34 mouse cellular contexts compared by ENCODE assay signal in genomic region chr9:103118651-103119275, GRCm38 (mm10). TPM values are rescaled to one million over a fixed set of nuclear protein-coding genes. Genes with fewer than 3 reads are reported as not detected.
DNase-seq lines count a peak whose midpoint lies in the region; ATAC-seq and TF ChIP-seq lines count a peak whose summit lies in the region.
"Had no signal": no experiment of that assay in that cellular context is flagged by ENCODE, and none has a peak within 500 bp of the region (broad histone marks: within the 10 kb centered on the region; RNA-seq: fewer than 3 reads in every experiment).

No protein-coding gene starts in this region.

- peaks cover 7% of the 10 kb centered on the region; the same call in 1 of the 2 replicates for H3K36me3 ChIP-seq in midbrain, embryonic 10.5 days
- 0 out of 2 replicates have a peak, but pooled peaks cover 4% of the 10 kb centered on the region for H3K36me3 ChIP-seq in midbrain, postnatal 0 days (ENCODE audit: insufficient read depth, low read length)
- peaks cover 8% of the 10 kb centered on the region; the same call in 1 of the 2 replicates for H3K36me3 ChIP-seq in hindbrain, embryonic 12.5 days
- H3K36me3 ChIP-seq in hindbrain, embryonic 15.5 days = no peaks in the 10 kb centered on the region
- H3K36me3 ChIP-seq: embryonic facial prominence, embryonic 13.5 days; heart, embryonic 13.5 days; intestine, embryonic 15.5 days; limb, embryonic 15.5 days; liver, embryonic 13.5 days; neural tube, embryonic 12.5 days; stomach, embryonic 15.5 days had no signal

- 93% methylated on average over 5 of the region's 5 CpGs for WGBS in midbrain, embryonic 10.5 days
- 81% methylated on average over 5 of the region's 5 CpGs for WGBS in midbrain, postnatal 0 days
- whole genome bisulfite sequencing in hindbrain, embryonic 12.5 days = 87% methylated on average over 5 of the region's 5 CpGs
- 61% methylated on average over 5 of the region's 5 CpGs for WGBS in hindbrain, embryonic 15.5 days

- H3K9me3 ChIP-seq in midbrain, embryonic 10.5 days (replicated peaks) = no peaks in the 10 kb centered on the region
- H3K9me3 ChIP-seq in midbrain, postnatal 0 days (ENCODE audit: low read length) = no peaks in the 10 kb centered on the region
- no peaks in the 10 kb centered on the region for H3K9me3 ChIP-seq in hindbrain, embryonic 12.5 days (replicated peaks)
- H3K9me3 ChIP-seq in hindbrain, embryonic 15.5 days = no peaks in the 10 kb centered on the region
- H3K9me3 ChIP-seq: embryonic facial prominence, embryonic 13.5 days; forebrain, embryonic 10.5 days; heart, embryonic 13.5 days; intestine, embryonic 15.5 days; limb, embryonic 15.5 days; liver, embryonic 13.5 days; megakaryocyte, embryonic 14.5 days; midbrain, embryonic 15.5 days; neural tube, embryonic 12.5 days; stomach, embryonic 15.5 days had no signal

- TF ChIP-seq CTCF in midbrain, postnatal 0 days (IDR thresholded peaks at IDR 0.05) = no peak

- peaks cover 16% of the 10 kb centered on the region for H3K27me3 ChIP-seq in midbrain, embryonic 10.5 days (ENCODE audit: low read depth, poor library complexity, severe bottlenecking)
- no peaks in the 10 kb centered on the region for H3K27me3 ChIP-seq in midbrain, postnatal 0 days (ENCODE audit: insufficient read depth, low read length)
- no peaks in the 10 kb centered on the region; the same call in 1 of the 2 replicates for H3K27me3 ChIP-seq in hindbrain, embryonic 12.5 days
- H3K27me3 ChIP-seq in hindbrain, embryonic 15.5 days = no peaks in the 10 kb centered on the region
- H3K27me3 ChIP-seq: midbrain, embryonic 15.5 days; neural tube, embryonic 12.5 days had no signal

- ATAC-seq in frontal cortex, adult (ENCODE audit: low TSS enrichment) = 0 out of 2 replicates have a peak, but pooled peaks have one; percentile 4
- ATAC-seq in midbrain, postnatal 0 days (ENCODE audit: low FRiP score) = no peak
- ATAC-seq in hindbrain, embryonic 12.5 days (ENCODE audit: low FRiP score) = no peak
- ATAC-seq in hindbrain, embryonic 15.5 days (ENCODE audit: low FRiP score, low read depth) = no peak
- ATAC-seq: CD4-positive, CD25-positive, alpha-beta regulatory T cell, adult 4 months; forebrain, postnatal 0 days; intestine, embryonic 15.5 days; lung, postnatal 0 days had no signal

- peak overlapping the region; percentile 80 for H3K27ac ChIP-seq in midbrain, embryonic 10.5 days (replicated peaks)
- H3K27ac ChIP-seq in midbrain, postnatal 0 days (ENCODE audit: low read depth, low read length) = no peak overlapping the region
- H3K27ac ChIP-seq in hindbrain, embryonic 12.5 days = peak overlapping the region; percentile 80
- H3K27ac ChIP-seq in hindbrain, embryonic 15.5 days (replicated peaks) = peak overlapping the region; percentile 13; the same call in 1 of the 2 replicates
- H3K27ac ChIP-seq: embryonic facial prominence, embryonic 13.5 days; forebrain, embryonic 10.5 days; heart, embryonic 13.5 days; intestine, embryonic 15.5 days; layer of hippocampus, adult 2 months; left cerebral cortex, adult 2 months; limb, embryonic 15.5 days; liver, embryonic 13.5 days; midbrain, embryonic 15.5 days; neural tube, embryonic 12.5 days; stomach, embryonic 15.5 days had no signal

- no peak for DNase-seq in frontal cortex, postnatal 10 days (ENCODE audit: low spot score in 2 of 2)
- no peak for DNase-seq in midbrain, embryonic 10.5 days (ENCODE audit: low spot score)
- no peak for DNase-seq in midbrain, postnatal 0 days (ENCODE audit: low spot score)
- no peak for DNase-seq in MN1 (ENCODE audit: low spot score)
- DNase-seq: adrenal gland, adult 2 months; adrenal gland, postnatal 36 days; cerebellum, adult 8-10 months; embryo, embryonic 11 days; forebrain, postnatal 0 days; gastrocnemius, postnatal 14 days; heart, postnatal 10 days; kidney, adult 2 months; kidney, postnatal 36 days; liver, embryonic 13.5 days; lung, adult 18-20 months; lung, postnatal 4 days; retina, postnatal 1 day; right cerebral cortex, postnatal 14 days had no signal

- H3K9ac ChIP-seq in midbrain, postnatal 0 days (replicated peaks; ENCODE audit: low read length, poor library complexity, severe bottlenecking) = no peak overlapping the region
- H3K9ac ChIP-seq in hindbrain, embryonic 12.5 days = no peak overlapping the region
- H3K9ac ChIP-seq in hindbrain, embryonic 15.5 days = no peak overlapping the region
- H3K9ac ChIP-seq: embryonic facial prominence, embryonic 13.5 days; forebrain, postnatal 0 days; heart, embryonic 13.5 days; intestine, embryonic 15.5 days; limb, embryonic 15.5 days; liver, embryonic 13.5 days; midbrain, embryonic 15.5 days; neural tube, embryonic 12.5 days; stomach, embryonic 15.5 days had no signal

- H3K4me3 ChIP-seq in midbrain, embryonic 10.5 days = no peak overlapping the region
- H3K4me3 ChIP-seq in midbrain, postnatal 0 days (ENCODE audit: low read depth, low read length) = no peak overlapping the region
- no peak overlapping the region for H3K4me3 ChIP-seq in hindbrain, embryonic 12.5 days
- no peak overlapping the region for H3K4me3 ChIP-seq in hindbrain, embryonic 15.5 days
- H3K4me3 ChIP-seq: embryonic facial prominence, embryonic 13.5 days; forebrain, embryonic 10.5 days; heart, embryonic 13.5 days; intestine, embryonic 15.5 days; layer of hippocampus, adult 2 months; left cerebral cortex, adult 2 months; limb, embryonic 15.5 days; liver, embryonic 13.5 days; megakaryocyte, embryonic 14.5 days; midbrain, embryonic 15.5 days; neural tube, embryonic 12.5 days; stomach, embryonic 15.5 days had no signal

- H3K4me2 ChIP-seq in midbrain, postnatal 0 days (ENCODE audit: low read depth, low read length, poor library complexity, severe bottlenecking) = no peak overlapping the region
- no peak overlapping the region for H3K4me2 ChIP-seq in hindbrain, embryonic 12.5 days (replicated peaks)
- H3K4me2 ChIP-seq in hindbrain, embryonic 15.5 days = no peak overlapping the region
- H3K4me2 ChIP-seq: embryonic facial prominence, embryonic 13.5 days; heart, embryonic 13.5 days; intestine, embryonic 15.5 days; limb, embryonic 15.5 days; liver, embryonic 13.5 days; midbrain, embryonic 15.5 days; neural tube, embryonic 12.5 days; stomach, embryonic 15.5 days had no signal

- peaks cover 62% of the 10 kb centered on the region for H3K4me1 ChIP-seq in midbrain, embryonic 10.5 days
- peaks cover 16% of the 10 kb centered on the region; the same call in 1 of the 2 replicates for H3K4me1 ChIP-seq in midbrain, postnatal 0 days (ENCODE audit: insufficient read depth, low read length)
- peaks cover 74% of the 10 kb centered on the region for H3K4me1 ChIP-seq in hindbrain, embryonic 12.5 days
- H3K4me1 ChIP-seq in hindbrain, embryonic 15.5 days (replicated peaks) = peaks cover 63% of the 10 kb centered on the region
- H3K4me1 ChIP-seq: embryonic facial prominence, embryonic 13.5 days; heart, embryonic 13.5 days; intestine, embryonic 15.5 days; limb, embryonic 15.5 days; liver, embryonic 13.5 days; megakaryocyte, embryonic 14.5 days; stomach, embryonic 15.5 days had no signal

RNA-seq across cellular contexts. Expression of gene Rab6b, which starts 7.2 kb away (rescaled TPM):
- 12.3 and 19.9 TPM in 2 replicates for polyA plus RNA-seq in midbrain, embryonic 10.5 days (2016; fragmentation: Nextera tagmentation; extraction: Ambion mirVana)
- total RNA-seq in midbrain, postnatal 0 days (2014; rRNA removed) = 228 and 249 TPM in 2 replicates
- polyA plus RNA-seq in midbrain, postnatal 0 days (2015; fragmentation: Nextera tagmentation; extraction: Ambion mirVana) = 157 and 162 TPM in 2 replicates
- 58.0 and 62.5 TPM in 2 replicates for polyA plus RNA-seq in hindbrain, embryonic 12.5 days (2016; fragmentation: Nextera tagmentation; extraction: Ambion mirVana)
- 111 and 126 TPM in 2 replicates for polyA plus RNA-seq in hindbrain, embryonic 15.5 days (2015; fragmentation: Nextera tagmentation; extraction: Ambion mirVana)
